Mouse (Mus musculus) lung, adult 10 weeks (tissue): Measurements from ENCODE around the gene Cmah. TPM values are rescaled to one million over a fixed set of nuclear protein-coding genes. Genes with fewer than 3 reads are reported as not detected.

Experiments used
- polyA plus RNA-seq: library from polyadenylated mRNA; stranded (reverse); fragments of 350-450 nt; fragmentation: Illumina TruSeq; extraction: RNeasy Lipid Tissue Mini Kit (QIAGEN cat#74804); gene quantifications from one replicate; pipeline ENCODE4 v1.2.3, GENCODE M21; 2014; ENCODE audit warnings: low read depth, low replicate concordance; ENCODE audit not compliant: insufficient read depth

Cmah gene
- polyA plus RNA-seq = 3.1 TPM

DNA sequence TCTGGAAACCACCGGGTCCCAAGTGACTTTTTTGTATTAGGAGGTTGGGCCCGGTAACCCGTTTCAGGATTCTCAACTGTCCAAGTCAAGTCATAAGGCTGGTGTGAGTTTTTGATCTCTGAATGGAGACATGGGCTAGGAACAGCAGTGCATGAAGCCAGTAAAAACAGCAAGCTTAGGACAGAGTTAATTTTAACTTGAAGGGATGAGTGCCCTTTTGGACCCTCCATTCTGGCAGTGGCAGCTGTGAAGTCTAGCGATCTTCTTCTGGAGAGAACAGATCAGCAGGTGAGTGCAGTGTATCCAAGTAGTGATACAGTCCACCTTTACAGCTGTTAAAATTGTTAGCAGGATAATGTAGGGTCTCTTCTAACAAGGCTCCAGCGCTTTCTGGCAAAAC is at the start of gene Cmah:
TSS of gene Cmah (plus strand) at position 204 of the 400 bp plus-strand sequence.

DNA sequence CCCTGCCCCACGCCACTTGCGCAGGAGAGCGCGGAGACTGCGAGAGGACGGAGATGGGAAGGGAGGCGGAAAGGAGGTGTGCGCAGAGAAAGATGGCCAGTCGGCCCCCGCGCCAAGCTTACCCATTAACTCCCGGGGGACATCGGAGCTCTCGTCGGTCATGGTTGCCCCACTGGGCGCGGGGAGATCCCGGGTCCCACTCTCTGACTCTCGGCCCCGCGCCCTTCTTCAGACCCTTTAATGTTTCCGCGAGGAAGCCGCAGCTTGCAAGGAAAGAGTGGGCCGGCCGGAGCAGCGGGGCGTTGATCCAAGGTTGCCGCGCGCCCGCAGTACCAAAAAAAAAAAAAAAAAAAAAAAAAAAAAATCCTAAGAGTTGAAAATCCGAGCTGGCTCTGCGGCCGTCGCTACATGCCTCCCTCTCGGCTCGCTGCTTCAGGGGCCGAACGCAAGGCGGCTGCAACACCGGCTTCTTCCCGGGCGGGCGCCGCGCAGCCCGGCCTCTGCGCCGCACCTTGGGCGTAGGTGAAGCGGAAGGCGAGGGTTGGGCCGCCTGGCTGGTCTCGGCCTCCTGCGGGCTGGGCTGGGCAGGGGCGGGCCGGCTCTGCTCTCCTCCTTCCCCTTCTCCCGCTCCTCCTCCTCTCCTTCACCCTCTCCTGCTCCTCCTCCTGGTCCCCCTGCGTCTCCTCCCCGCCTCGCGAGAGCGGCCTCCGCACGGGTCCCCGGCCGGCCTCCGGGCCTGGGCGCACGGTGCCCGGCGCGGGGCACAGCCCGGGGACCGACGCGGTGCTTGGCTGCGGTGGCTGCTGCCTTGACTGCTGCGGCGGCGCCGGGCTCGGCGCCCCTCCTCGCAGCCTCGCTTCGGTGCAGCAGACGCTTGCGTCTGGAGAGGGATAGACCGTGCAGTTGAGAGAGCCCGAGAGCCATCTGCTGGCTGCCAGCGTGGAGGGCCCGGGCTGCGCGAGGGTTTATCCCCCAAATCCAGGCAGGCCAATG is 46.5 kb upstream of the Cmah start, which contains the start of gene Carmil1:
TSS of gene Carmil1 (minus strand) at position 357 of the 993 bp plus-strand sequence.

Other genes with a start within 250 kb of the Cmah start
- 13.8 TPM for gene Carmil1, start 46.6 kb upstream of the Cmah start, polyA plus RNA-seq